Mouse (Mus musculus) stomach, postnatal 0 days (tissue): ENCODE results near the gene Tmcc2. TPM values are rescaled to one million over a fixed set of nuclear protein-coding genes. Genes with fewer than 3 reads are reported as not detected.
A peak's percentile ranks its signal among the peaks of the same experiment; 100 is the strongest.

Experiments
- ATAC-seq: fragments of 200-750 bp; cut with Nextera tagmentation; 2 replicates; pipeline ENCODE4 v1.8.0; 2017; ENCODE audit not compliant: low FRiP score, low TSS enrichment
- DNase-seq: peaks from one replicate; pipeline ENCODE4 v3.0.0-alpha.2; 2016; ENCODE audit warnings: low spot score
- H3K27ac ChIP-seq: fragments of 300-500 bp; sonication (generic); replicated peaks from 2 replicates; pipeline ENCODE4 v1.5.1; 2014; ENCODE audit warnings: mild to moderate bottlenecking, control low read depth
- H3K27me3 ChIP-seq: fragments of 300-500 bp; sonication (generic); 2 replicates; pipeline ENCODE4 v1.6.1; 2014; ENCODE audit warnings: low read length; ENCODE audit not compliant: control insufficient read depth, insufficient read depth
- H3K36me3 ChIP-seq: fragments of 300-500 bp; sonication (generic); 2 replicates; pipeline ENCODE4 v1.6.1; 2014; ENCODE audit warnings: low read length, mixed read lengths; ENCODE audit not compliant: control insufficient read depth, insufficient read depth
- H3K4me1 ChIP-seq: fragments of 300-500 bp; sonication (generic); replicated peaks from 2 replicates; pipeline ENCODE4 v1.6.1; 2014; ENCODE audit warnings: antibody characterized with exemption; ENCODE audit not compliant: control insufficient read depth, insufficient read depth
- H3K4me2 ChIP-seq: fragments of 300-500 bp; sonication (generic); replicated peaks from 2 replicates; pipeline ENCODE4 v1.6.1; 2014; ENCODE audit warnings: low read depth, mild to moderate bottlenecking, control low read depth, moderate library complexity
- H3K4me3 ChIP-seq: fragments of 300-500 bp; sonication (generic); 2 replicates; pipeline ENCODE4 v1.5.1; 2014; ENCODE audit warnings: low read depth, low read length, control low read depth
- H3K9ac ChIP-seq: fragments of 300-500 bp; sonication (generic); 2 replicates; pipeline ENCODE4 v1.6.1; 2014; ENCODE audit warnings: mild to moderate bottlenecking, low read length, control low read depth, mixed read lengths
- H3K9me3 ChIP-seq: fragments of 300-500 bp; sonication (generic); 2 replicates; pipeline ENCODE4 v1.6.1; 2016; ENCODE audit warnings: low read length; ENCODE audit not compliant: control insufficient read depth
- CTCF ChIP-seq: IDR thresholded peaks from 2 replicates; pipeline ENCODE4 v1.5.1; 2016; ENCODE audit warnings: antibody characterized with exemption, low read depth, mild to moderate bottlenecking, moderate library complexity
- EP300 ChIP-seq: optimal IDR thresholded peaks from 2 replicates; pipeline ENCODE3; 2016; ENCODE audit warnings: antibody characterized with exemption
- WGBS: fragments of 180-500 bp; shearing (Covaris S2); extraction: QIAGEN DNeasy Blood & Tissue Kit; methylation state at CpG from one replicate; pipeline ENCODE4 v1.1.7; 2014; 5-methylcytosine and 5-hydroxymethylcytosine counted together
- polyA plus RNA-seq: library from polyadenylated mRNA; unstranded; fragments of >200 nt; fragmentation: Nextera tagmentation; extraction: Ambion mirVana; gene quantifications from 2 replicates; pipeline ENCODE4 v1.2.1, GENCODE M21; 2015

The Tmcc2 gene
- polyA plus RNA-seq, 1 experiment from 2014 or later: 2.4 TPM

GRCm38 (mm10) chr1:132338027-132338660, 52.9 kb downstream of the Tmcc2 start:
- Histone ChIP-seq H3K27me3 (no peaks in the 10 kb centered on the region), H3K9ac (no peak overlapping the region), H3K36me3 (no peaks in the 10 kb centered on the region), H3K4me2 (no peak overlapping the region), H3K4me3 (no peak overlapping the region), H3K27ac (no peak overlapping the region), H3K9me3 (no peaks in the 10 kb centered on the region), H3K4me1 (peaks cover 6% of the 10 kb centered on the region; the same call in 1 of the 2 replicates)
- 31% methylated on average over 8 of the region's 8 CpGs for WGBS
- ATAC-seq (no peak), DNase-seq (no peak)
- TF ChIP-seq CTCF: no peak
- no peak for TF ChIP-seq EP300

- Histone ChIP-seq H3K9ac (no peak overlapping the region), H3K4me1 (peaks cover 4% of the 10 kb centered on the region; the same call in 1 of the 2 replicates), H3K27me3 (no peaks in the 10 kb centered on the region), H3K27ac (no peak overlapping the region), H3K4me3 (no peak overlapping the region), H3K4me2 (no peak overlapping the region), H3K9me3 (no peaks in the 10 kb centered on the region), H3K36me3 (no peaks in the 10 kb centered on the region; the same call in 1 of the 2 replicates)
- TF ChIP-seq EP300 (no peak), CTCF (no peak)
- DNase-seq (no peak), ATAC-seq (no peak)
- WGBS: 68% methylated on average over 6 of the region's 6 CpGs
These were observed 54.2 kb downstream of the Tmcc2 start for GRCm38 (mm10) chr1:132336921-132337320.

- 67% methylated on average over 12 of the region's 12 CpGs for WGBS
- TF ChIP-seq EP300: no peak
- TF ChIP-seq CTCF: no peak
- H3K27ac ChIP-seq: no peak overlapping the region; the same call in 1 of the 2 replicates
- ATAC-seq: no peak
- H3K4me3 ChIP-seq: no peak overlapping the region
- no peak overlapping the region for H3K9ac ChIP-seq
- H3K4me2 ChIP-seq: no peak overlapping the region
- no peaks in the 10 kb centered on the region for H3K9me3 ChIP-seq
- H3K4me1 ChIP-seq: peaks cover 4% of the 10 kb centered on the region; the same call in 1 of the 2 replicates
- DNase-seq: no peak
- no peaks in the 10 kb centered on the region for H3K27me3 ChIP-seq
- no peaks in the 10 kb centered on the region; the same call in 1 of the 2 replicates for H3K36me3 ChIP-seq
These were observed 55.6 kb downstream of the Tmcc2 start for GRCm38 (mm10) chr1:132335378-132335965.

- Histone ChIP-seq H3K9me3 (no peaks in the 10 kb centered on the region), H3K27me3 (no peaks in the 10 kb centered on the region), H3K4me3 (no peak overlapping the region), H3K4me2 (no peak overlapping the region), H3K9ac (no peak overlapping the region), H3K4me1 (peaks cover 4% of the 10 kb centered on the region; the same call in 1 of the 2 replicates), H3K36me3 (no peaks in the 10 kb centered on the region; the same call in 1 of the 2 replicates), H3K27ac (peak overlapping the region; percentile 65; the same call in 1 of the 2 replicates)
- DNase-seq (no peak), ATAC-seq (no peak; the same call in 1 of the 2 replicates)
- TF ChIP-seq CTCF (no peak), EP300 (no peak)
- 28% methylated on average over 6 of the region's 6 CpGs for WGBS
These were observed 56.8 kb downstream of the Tmcc2 start for GRCm38 (mm10) chr1:132334178-132334801.

GRCm38 (mm10) chr1:132333675-132334141, 57.4 kb downstream of the Tmcc2 start:
- ATAC-seq (peak; percentile 69), DNase-seq (peak; percentile 50)
- Histone ChIP-seq H3K4me2 (no peak overlapping the region), H3K27ac (peak overlapping the region; percentile 65; the same call in 1 of the 2 replicates), H3K9me3 (no peaks in the 10 kb centered on the region), H3K36me3 (no peaks in the 10 kb centered on the region; the same call in 1 of the 2 replicates), H3K4me1 (peaks cover 4% of the 10 kb centered on the region; the same call in 1 of the 2 replicates), H3K27me3 (no peaks in the 10 kb centered on the region), H3K9ac (no peak overlapping the region), H3K4me3 (no peak overlapping the region)
- TF ChIP-seq CTCF: no peak
- TF ChIP-seq EP300: no peak
- WGBS: 23% methylated on average over 4 of the region's 4 CpGs

- Histone ChIP-seq H3K4me3 (no peak overlapping the region), H3K36me3 (no peaks in the 10 kb centered on the region; the same call in 1 of the 2 replicates), H3K4me1 (peaks cover 4% of the 10 kb centered on the region; the same call in 1 of the 2 replicates), H3K9me3 (no peaks in the 10 kb centered on the region), H3K4me2 (no peak overlapping the region), H3K9ac (no peak overlapping the region), H3K27me3 (no peaks in the 10 kb centered on the region), H3K27ac (no peak overlapping the region)
- WGBS: 19% methylated on average over 2 of the region's 2 CpGs
- ATAC-seq (no peak), DNase-seq (no peak)
- TF ChIP-seq EP300: no peak
- no peak for TF ChIP-seq CTCF
These were observed 57.9 kb downstream of the Tmcc2 start for GRCm38 (mm10) chr1:132333201-132333600.
